Mouse (Mus musculus) MEL (cell line): ENCODE measurements at regions not wholly inside any gene's neighbourhood (a gene's known extent, or its start where the extent isn't known, plus 50 kb on each side); places are given as distances from the start of the nearest gene placed in this dataset.

Experiments used
- DNase-seq: peaks from one replicate; pipeline ENCODE4 v3.0.0; 2011; ENCODE audit warnings: low read depth, low spot score
- H3K27ac ChIP-seq: 2 replicates; pipeline ENCODE4 v1.5.1; 2012; ENCODE audit warnings: low read depth, mild to moderate bottlenecking, control low read depth, low read length, moderate library complexity; ENCODE audit not compliant: control insufficient read depth
- H3K27me3 ChIP-seq, 2 experiments: fragments of 150-350 bp in 1 of 2; sonication (generic) in 1 of 2; 2 replicates each; pipeline ENCODE4 v1.6.1; 2012; ENCODE audit warnings: low read length in 2 of 2, mild to moderate bottlenecking in 2 of 2, improper control_type of control experiment in 1 of 2, moderate library complexity in 1 of 2; ENCODE audit not compliant: insufficient read depth in 2 of 2, control insufficient read depth in 1 of 2
- H3K36me3 ChIP-seq, 2 experiments: 2 replicates each; pipeline ENCODE4 v1.6.1; 2012 to 2014; ENCODE audit warnings: low read length in 2 of 2, improper control_type of control experiment in 1 of 2, inconsistent platforms in 1 of 2, mild to moderate bottlenecking in 1 of 2; ENCODE audit not compliant: insufficient read depth in 2 of 2, control insufficient read depth in 1 of 2
- H3K4me1 ChIP-seq, 2 experiments: fragments of 150-350 bp in 1 of 2; sonication (generic) in 1 of 2; 2 replicates each; pipeline ENCODE4 v1.6.1; 2012; ENCODE audit warnings: low read length in 2 of 2, improper control_type of control experiment in 1 of 2, mild to moderate bottlenecking in 1 of 2; ENCODE audit not compliant: insufficient read depth in 2 of 2, control insufficient read depth in 1 of 2
- H3K4me3 ChIP-seq, 2 experiments: fragments of 150-350 bp in 1 of 2; sonication (generic) in 1 of 2; 2 replicates each; pipeline ENCODE4 v1.5.1; 2012; ENCODE audit warnings: low read depth in 2 of 2, low read length in 2 of 2, mild to moderate bottlenecking in 2 of 2, moderate library complexity in 2 of 2, control low read depth in 1 of 2, improper control_type of control experiment in 1 of 2; ENCODE audit not compliant: control insufficient read depth in 1 of 2, insufficient read depth in 1 of 2
- H3K79me2 ChIP-seq: 2 replicates; pipeline ENCODE4 v1.6.1; 2012; ENCODE audit warnings: mild to moderate bottlenecking, low read length, moderate library complexity; ENCODE audit not compliant: control insufficient read depth, poor library complexity, insufficient read depth
- H3K9ac ChIP-seq: 2 replicates; pipeline ENCODE4 v1.6.1; 2012; ENCODE audit warnings: low read depth, mild to moderate bottlenecking, control low read depth, low read length, moderate library complexity; ENCODE audit not compliant: control insufficient read depth, poor library complexity, severe bottlenecking
- H3K9me3 ChIP-seq: fragments of 150-350 bp; sonication (generic); replicated peaks from 2 replicates; pipeline ENCODE4 v1.6.1; 2012; ENCODE audit warnings: mild to moderate bottlenecking, low read length, improper control_type of control experiment, moderate library complexity; ENCODE audit not compliant: insufficient read depth
- CHD1 ChIP-seq: IDR thresholded peaks from 2 replicates; pipeline ENCODE4 v1.6.1; 2012; ENCODE audit warnings: low read depth, mild to moderate bottlenecking, inconsistent platforms, low read length, improper control_type of control experiment
- CHD2 ChIP-seq: IDR thresholded peaks from 2 replicates; pipeline ENCODE4 v1.6.1; 2011; ENCODE audit warnings: low read length, improper control_type of control experiment
- CTCF ChIP-seq, 3 experiments: IDR thresholded peaks in 2 of 3; conservative IDR thresholded peaks in 1 of 3; 2 replicates each; pipeline ENCODE4 v1.5.1; 2011 to 2012; ENCODE audit warnings: low read length in 3 of 3, low read depth in 2 of 3, mild to moderate bottlenecking in 2 of 3, improper control_type of control experiment in 1 of 3, inconsistent platforms in 1 of 3, mixed read lengths in 1 of 3, moderate library complexity in 1 of 3; ENCODE audit not compliant: control insufficient read depth in 1 of 3, insufficient read depth in 1 of 3, poor library complexity in 1 of 3, severe bottlenecking in 1 of 3
- EP300 ChIP-seq, 2 experiments: IDR thresholded peaks; 2 replicates each; pipeline ENCODE4 v1.6.1; 2011; ENCODE audit warnings: improper control_type of control experiment in 2 of 2, low read length in 2 of 2, low read depth in 1 of 2, mild to moderate bottlenecking in 1 of 2
- GATA1 ChIP-seq: IDR thresholded peaks from 2 replicates; pipeline ENCODE4 v1.6.1; 2011; ENCODE audit warnings: low read depth, low read length, improper control_type of control experiment
- KAT2A ChIP-seq: conservative IDR thresholded peaks from 2 replicates; pipeline ENCODE4 v1.6.1; 2012; ENCODE audit warnings: low read depth, low read length, improper control_type of control experiment, inconsistent platforms
- MAX ChIP-seq: IDR thresholded peaks from 2 replicates; pipeline ENCODE4 v1.6.1; 2011; ENCODE audit warnings: low read length, improper control_type of control experiment
- MEF2A ChIP-seq: IDR thresholded peaks from 2 replicates; pipeline ENCODE4 v1.6.1; 2014; ENCODE audit warnings: low read depth, mild to moderate bottlenecking, inconsistent platforms, low read length, improper control_type of control experiment; ENCODE audit not compliant: poor library complexity, insufficient replicate concordance, severe bottlenecking; ENCODE audit errors: extremely low read depth
- MYB ChIP-seq: IDR thresholded peaks from 2 replicates; pipeline ENCODE4 v1.6.1; 2011; ENCODE audit warnings: mild to moderate bottlenecking, low read depth, low read length, improper control_type of control experiment
- MYC ChIP-seq: IDR thresholded peaks from 2 replicates; pipeline ENCODE4 v1.6.1; 2011; ENCODE audit warnings: low read depth, mild to moderate bottlenecking, low read length, improper control_type of control experiment, moderate library complexity
- NELFE ChIP-seq: IDR thresholded peaks from 2 replicates; pipeline ENCODE4 v1.6.1; 2011; ENCODE audit warnings: low read depth, low read length, improper control_type of control experiment
- NRF1 ChIP-seq: IDR thresholded peaks from 2 replicates; pipeline ENCODE4 v1.6.1; 2014; ENCODE audit warnings: low read depth, mild to moderate bottlenecking, inconsistent platforms, low read length, improper control_type of control experiment, moderate library complexity; ENCODE audit not compliant: poor library complexity, insufficient read depth, severe bottlenecking
- POLR2A ChIP-seq, 2 experiments: IDR thresholded peaks; 2 replicates each; pipeline ENCODE4 v1.6.1; 2011 to 2012; ENCODE audit warnings: low read length in 2 of 2, mild to moderate bottlenecking in 2 of 2, control low read depth in 1 of 2, improper control_type of control experiment in 1 of 2, low read depth in 1 of 2, moderate library complexity in 1 of 2; ENCODE audit not compliant: control insufficient read depth in 1 of 2, insufficient read depth in 1 of 2, poor library complexity in 1 of 2
- POLR2AphosphoS2 ChIP-seq: IDR thresholded peaks from 2 replicates; pipeline ENCODE4 v1.6.1; 2011; ENCODE audit warnings: low read length, improper control_type of control experiment
- POLR2AphosphoS5 ChIP-seq: IDR thresholded peaks from 2 replicates; pipeline ENCODE4 v1.6.1; 2012; ENCODE audit warnings: low read depth, borderline replicate concordance, mild to moderate bottlenecking, inconsistent platforms, low read length, moderate library complexity, mixed read lengths
- RAD21 ChIP-seq: IDR thresholded peaks from 2 replicates; pipeline ENCODE4 v1.6.1; 2011; ENCODE audit warnings: mild to moderate bottlenecking, low read depth, low read length, improper control_type of control experiment
- TCF12 ChIP-seq: IDR thresholded peaks from 2 replicates; pipeline ENCODE4 v1.6.1; 2014; ENCODE audit warnings: low read depth, mild to moderate bottlenecking, inconsistent platforms, low read length, improper control_type of control experiment, moderate library complexity
- UBTF ChIP-seq: IDR thresholded peaks from 2 replicates; pipeline ENCODE4 v1.6.1; 2012; ENCODE audit warnings: low read depth, mild to moderate bottlenecking, inconsistent platforms, low read length, improper control_type of control experiment, moderate library complexity, borderline replicate concordance; ENCODE audit not compliant: insufficient read depth
- USF2 ChIP-seq, 2 experiments: IDR thresholded peaks; 2 replicates each; pipeline ENCODE4 v1.6.1; 2011 to 2012; ENCODE audit warnings: improper control_type of control experiment in 2 of 2, low read length in 2 of 2, borderline replicate concordance in 1 of 2, inconsistent platforms in 1 of 2, low read depth in 1 of 2, mild to moderate bottlenecking in 1 of 2; ENCODE audit not compliant: insufficient read depth in 1 of 2
- ZC3H11A ChIP-seq: IDR thresholded peaks from 2 replicates; pipeline ENCODE4 v1.6.1; 2012; ENCODE audit warnings: low read depth, mild to moderate bottlenecking, inconsistent platforms, low read length, improper control_type of control experiment

DNA sequence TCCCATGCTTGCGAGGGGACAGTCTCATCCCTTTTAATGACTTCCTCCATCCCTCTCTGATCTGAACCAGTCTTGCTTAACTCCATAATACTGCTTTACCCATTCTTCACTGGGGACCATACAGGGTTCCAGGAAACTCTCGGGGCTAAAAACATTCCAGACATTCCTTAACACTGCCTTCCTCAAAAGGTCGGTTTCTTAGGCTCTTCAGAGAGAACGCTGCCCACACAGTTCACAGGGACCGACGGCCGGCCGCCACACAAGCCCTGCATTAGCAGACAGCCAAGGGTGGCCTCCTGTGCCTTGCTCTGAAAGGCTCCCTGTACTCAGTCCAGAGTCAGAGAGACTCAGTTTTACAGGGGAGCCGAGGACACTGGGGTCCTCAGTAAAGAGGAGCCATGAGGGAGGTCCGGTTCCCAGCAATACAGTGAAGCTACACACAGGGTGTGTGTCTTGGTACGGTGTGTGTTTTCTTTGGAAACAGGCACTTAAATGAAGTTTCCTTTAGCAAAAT lies 53.7 kb upstream of the Ccn1 start:
- Histone ChIP-seq H3K4me1 (no peaks in the 10 kb centered on the region), H3K27me3 (no peaks in the 10 kb centered on the region), H3K9ac (no peak overlapping the region), H3K36me3 (no peaks in the 10 kb centered on the region), H3K4me3 (no peak overlapping the region), H3K27ac (no peak overlapping the region), H3K9me3 (no peaks in the 10 kb centered on the region), H3K79me2 (no peaks in the 10 kb centered on the region)
- no peak for DNase-seq
- no peak for TF ChIP-seq ZC3H11A
- TF ChIP-seq EP300 (IDR thresholded peaks at IDR 0.05; ENCODE audit: low read depth in 1 of 2, low read length in 2 of 2) = no peak
- TF ChIP-seq TCF12 = no peak
- TF ChIP-seq UBTF = no peak
- TF ChIP-seq GATA1 = no peak
- TF ChIP-seq POLR2A (IDR thresholded peaks at IDR 0.05; ENCODE audit: control insufficient read depth in 1 of 2, insufficient read depth in 1 of 2, low read depth in 1 of 2, low read length in 2 of 2, poor library complexity in 1 of 2) = no peak

DNA sequence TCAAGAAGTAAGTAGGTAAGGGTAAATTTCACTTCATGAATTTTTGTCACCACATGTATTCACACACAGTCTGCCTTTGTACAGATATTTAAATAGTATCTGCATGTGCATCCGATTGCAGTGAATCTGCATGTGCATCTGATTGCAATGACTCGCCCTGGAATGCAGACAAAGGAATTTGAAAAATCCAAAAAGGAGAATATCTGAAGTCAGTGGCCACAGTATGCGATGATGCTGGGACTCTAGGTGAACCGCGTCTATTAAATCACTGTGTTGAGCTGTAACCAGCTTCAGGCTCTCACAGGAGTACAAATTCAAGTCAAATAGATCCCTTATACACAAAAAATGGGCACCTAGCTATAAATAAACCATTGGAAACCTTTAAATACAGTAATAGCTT lies 53.0 kb upstream of the Ccn1 start:
- Histone ChIP-seq H3K9me3 (no peaks in the 10 kb centered on the region), H3K4me1 (no peaks in the 10 kb centered on the region)
- TF ChIP-seq NRF1 (no peak), MYC (no peak), RAD21 (no peak), CTCF (IDR thresholded peaks at IDR 0.05 in 2 of 3, conservative IDR thresholded peaks at IDR 0.05 in 1 of 3; ENCODE audit: control insufficient read depth in 1 of 3, insufficient read depth in 1 of 3, low read depth in 2 of 3, low read length in 3 of 3, poor library complexity in 1 of 3, severe bottlenecking in 1 of 3) (no peak), POLR2AphosphoS5 (no peak), MEF2A (no peak), USF2 (IDR thresholded peaks at IDR 0.05; ENCODE audit: borderline replicate concordance in 1 of 2, insufficient read depth in 1 of 2, low read depth in 1 of 2, low read length in 2 of 2) (no peak), KAT2A (no peak), POLR2AphosphoS2 (no peak), NELFE (no peak), MYB (no peak), CHD1 (no peak), MAX (no peak), CHD2 (no peak)

More for the DNA sequence above, 53.0 kb upstream of the Ccn1 start:
- DNase-seq = no peak
- Histone ChIP-seq H3K4me3 (no peak overlapping the region), H3K27ac (no peak overlapping the region), H3K36me3 (no peaks in the 10 kb centered on the region), H3K27me3 (no peaks in the 10 kb centered on the region), H3K9ac (no peak overlapping the region), H3K79me2 (no peaks in the 10 kb centered on the region)
